Mouse (Mus musculus) embryonic fibroblast, embryonic 13.5 days (primary cell): ENCODE measurements around the gene Gm4756. TPM values are rescaled to one million over a fixed set of nuclear protein-coding genes. Genes with fewer than 3 reads are reported as not detected.

Source experiments
- H3K27ac ChIP-seq: 2 replicates; pipeline ENCODE4 v1.5.1; 2012; ENCODE audit warnings: low read length, control low read depth, inconsistent platforms; ENCODE audit not compliant: insufficient read depth
- H3K4me1 ChIP-seq: 2 replicates; pipeline ENCODE4 v1.6.1; 2011; ENCODE audit warnings: low read length; ENCODE audit not compliant: control insufficient read depth, insufficient read depth
- H3K4me3 ChIP-seq: 2 replicates; pipeline ENCODE4 v1.5.1; 2011; ENCODE audit warnings: mild to moderate bottlenecking, control low read depth, low read length; ENCODE audit not compliant: insufficient read depth
- CTCF ChIP-seq: IDR thresholded peaks from 2 replicates; pipeline ENCODE4 v1.5.1; 2011; ENCODE audit warnings: mild to moderate bottlenecking, control low read depth, low read length, moderate library complexity, borderline replicate concordance; ENCODE audit not compliant: insufficient read depth
- POLR2A ChIP-seq: IDR thresholded peaks from 2 replicates; pipeline ENCODE4 v1.6.1; 2011; ENCODE audit warnings: low read depth, mild to moderate bottlenecking, control low read depth, low read length, moderate library complexity
- polyA plus RNA-seq: library from polyadenylated mRNA; stranded (reverse); fragments of >200 nt; gene quantifications from 2 replicates; pipeline ENCODE4 v1.2.4, GENCODE M21; 2011; ENCODE audit warnings: low read depth; ENCODE audit not compliant: missing spikeins, insufficient read length

Gene Gm4756
- polyA plus RNA-seq, 1 experiment = not detected

- Histone ChIP-seq H3K4me3 (no peak overlapping the region), H3K27ac (no peak overlapping the region), H3K4me1 (no peaks in the 10 kb centered on the region)
- no peak for TF ChIP-seq CTCF
Observed at GRCm38 (mm10) chr12:72679635-72680034, 30.2 kb upstream of the Gm4756 start.

GRCm38 (mm10) chr12:72674820-72675219 is 25.4 kb upstream of the Gm4756 start:
- Histone ChIP-seq H3K4me1 (no peaks in the 10 kb centered on the region), H3K27ac (no peak overlapping the region), H3K4me3 (no peak overlapping the region)
- TF ChIP-seq CTCF (no peak), POLR2A (no peak)

- TF ChIP-seq CTCF = no peak
- Histone ChIP-seq H3K4me1 (no peaks in the 10 kb centered on the region), H3K4me3 (no peak overlapping the region), H3K27ac (no peak overlapping the region)
Observed at GRCm38 (mm10) chr12:72674079-72674797, 24.8 kb upstream of the Gm4756 start.

DNA sequence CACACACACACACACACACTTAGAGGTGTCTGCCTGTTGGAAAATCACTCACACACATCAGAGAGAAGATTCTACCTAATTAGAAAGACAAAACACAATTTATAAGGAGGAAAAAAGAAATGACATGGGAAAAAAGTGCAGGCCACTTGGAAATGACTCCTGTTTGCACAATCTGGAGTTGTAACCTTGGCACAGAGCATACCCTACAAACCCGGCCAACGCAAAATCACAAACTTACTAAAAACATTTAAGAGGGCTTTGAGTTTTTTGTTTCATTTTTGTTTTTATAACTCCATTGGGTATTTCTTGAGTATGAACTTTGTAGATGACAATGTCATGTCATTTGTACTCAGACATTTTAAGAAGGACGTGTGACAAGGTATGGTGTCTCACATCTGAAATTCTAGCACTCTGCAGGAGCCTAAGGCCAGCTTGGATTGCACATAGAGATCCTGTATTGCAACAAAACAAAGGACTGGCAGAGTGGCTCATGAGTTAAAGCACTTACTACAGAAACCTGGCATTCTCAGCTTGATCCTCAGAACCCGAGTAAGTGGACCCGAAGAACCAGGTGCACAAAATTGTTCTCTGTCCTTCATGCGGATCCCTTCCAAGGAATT is 22.2 kb upstream of the Gm4756 start:
- no peak for TF ChIP-seq POLR2A
- no peak for TF ChIP-seq CTCF
- no peak overlapping the region for H3K4me3 ChIP-seq
- no peak overlapping the region for H3K27ac ChIP-seq
- no peaks in the 10 kb centered on the region for H3K4me1 ChIP-seq

DNA sequence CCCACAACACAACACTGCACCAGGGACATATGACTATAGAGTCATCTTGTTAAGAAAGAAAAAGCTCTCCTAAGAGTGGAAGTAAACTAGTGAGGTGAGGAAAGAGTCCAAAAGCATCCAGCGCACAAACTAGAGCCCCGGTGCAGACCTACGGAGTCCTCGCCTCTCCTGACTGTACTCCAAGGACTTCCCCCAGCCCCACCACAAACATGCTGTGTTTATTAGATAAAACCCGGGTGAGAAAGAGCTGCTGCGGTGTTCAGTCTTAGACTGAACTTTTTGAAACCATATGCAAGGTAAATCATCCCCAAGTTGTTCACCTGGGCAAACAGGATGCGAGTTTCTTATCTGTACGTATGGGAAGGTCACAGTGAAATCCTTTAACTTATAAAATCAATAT is 21.5 kb upstream of the Gm4756 start:
- Histone ChIP-seq H3K27ac (no peak overlapping the region), H3K4me1 (no peaks in the 10 kb centered on the region), H3K4me3 (no peak overlapping the region)
- TF ChIP-seq POLR2A = no peak
- TF ChIP-seq CTCF = no peak

DNA sequence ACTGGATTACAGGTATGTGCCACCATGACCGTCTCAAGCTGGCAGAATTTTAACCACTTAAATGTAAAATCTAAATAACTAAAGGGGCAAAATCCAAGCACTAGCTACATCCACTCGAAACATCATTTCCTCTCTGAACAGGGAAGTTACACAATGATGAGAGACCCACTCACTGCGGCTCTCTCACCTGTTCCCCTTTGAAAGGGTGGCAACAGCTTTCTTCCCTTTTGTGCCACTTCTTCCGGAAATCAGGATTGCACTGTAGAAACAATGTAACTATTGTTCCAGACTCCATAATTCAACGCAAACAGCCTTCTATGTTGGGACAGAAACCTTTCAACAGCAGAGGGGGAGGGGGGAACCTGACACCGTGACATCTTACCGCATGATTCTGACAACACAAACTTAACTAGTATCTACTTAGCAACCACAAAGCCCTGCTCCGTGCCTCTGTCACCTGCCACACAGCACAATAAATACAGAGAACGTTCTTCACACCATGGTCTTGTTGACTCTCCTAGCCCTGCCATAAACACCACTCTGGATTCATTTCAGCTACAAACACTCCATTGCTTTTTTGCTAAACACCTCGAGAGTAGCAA is 18.5 kb upstream of the Gm4756 start:
- Histone ChIP-seq H3K4me3 (no peak overlapping the region), H3K27ac (no peak overlapping the region), H3K4me1 (no peaks in the 10 kb centered on the region)
- TF ChIP-seq CTCF = no peak
- TF ChIP-seq POLR2A = no peak

DNA sequence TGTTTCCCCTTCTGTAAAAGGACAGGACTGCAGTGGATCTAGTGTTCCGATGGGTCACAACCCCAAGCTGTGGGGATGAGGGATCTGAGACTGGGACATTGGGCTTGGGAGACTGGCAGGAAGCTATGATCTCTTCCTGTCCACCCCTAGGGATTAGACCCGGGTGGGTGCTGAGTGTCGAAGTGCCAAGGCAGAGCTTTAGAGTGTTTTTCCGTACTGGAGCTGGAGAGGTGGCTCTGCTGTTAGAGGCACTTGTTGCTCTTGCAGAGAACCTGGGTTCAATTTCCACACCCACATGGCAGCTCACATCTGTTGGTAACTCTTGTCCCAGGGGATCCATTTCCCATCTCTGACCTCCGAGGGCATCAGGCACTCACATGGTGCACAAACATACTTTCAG is 16.6 kb upstream of the Gm4756 start:
- TF ChIP-seq POLR2A (no peak), CTCF (no peak)
- H3K4me3 ChIP-seq = no peak overlapping the region
- no peak overlapping the region for H3K27ac ChIP-seq
- no peaks in the 10 kb centered on the region for H3K4me1 ChIP-seq

- TF ChIP-seq POLR2A = peak; percentile 83
- no peak for TF ChIP-seq CTCF
- peak within 1 kb of the TSS; percentile 84 for H3K27ac ChIP-seq
- no peaks in the 10 kb centered on the region for H3K4me1 ChIP-seq
- H3K4me3 ChIP-seq = peak within 1 kb of the TSS; percentile 81
Observed at GRCm38 (mm10) chr12:72664735-72665337, 15.4 kb upstream of the Gm4756 start, which contains the start of gene Dhrs7. Gene Dhrs7 (minus strand): TSS chr12:72664909.

GRCm38 (mm10) chr12:72664020-72664734 is 14.7 kb upstream of the Gm4756 start:
- Histone ChIP-seq H3K4me3 (peak overlapping the region; percentile 81), H3K4me1 (no peaks in the 10 kb centered on the region), H3K27ac (peak overlapping the region; percentile 84)
- TF ChIP-seq CTCF (no peak), POLR2A (no peak)

DNA sequence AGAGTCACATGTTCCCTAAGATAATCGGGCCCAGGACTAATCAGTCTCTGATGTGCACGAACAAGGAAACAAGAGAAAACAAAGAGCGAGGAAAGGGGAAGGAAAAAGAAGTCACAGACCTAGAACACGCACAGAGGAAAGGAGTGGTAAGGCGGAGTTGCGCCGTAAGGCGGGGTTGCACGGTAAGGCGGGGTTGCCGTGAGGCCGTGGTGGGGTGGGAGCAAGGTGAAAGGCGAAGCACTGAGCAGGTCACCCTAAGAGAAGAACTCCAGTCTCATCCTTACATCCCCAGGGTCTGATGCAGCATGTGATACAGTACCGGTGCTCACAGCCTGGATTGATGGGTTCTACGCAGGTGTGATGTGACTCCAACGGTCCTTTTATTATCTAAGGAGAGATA is 6.3 kb upstream of the Gm4756 start:
- H3K4me1 ChIP-seq = no peaks in the 10 kb centered on the region
- no peak overlapping the region for H3K4me3 ChIP-seq
- TF ChIP-seq CTCF = no peak
- TF ChIP-seq POLR2A = no peak
- H3K27ac ChIP-seq = no peak overlapping the region
